Mouse (Mus musculus): ENCODE data around the gene Kras.

DNA sequence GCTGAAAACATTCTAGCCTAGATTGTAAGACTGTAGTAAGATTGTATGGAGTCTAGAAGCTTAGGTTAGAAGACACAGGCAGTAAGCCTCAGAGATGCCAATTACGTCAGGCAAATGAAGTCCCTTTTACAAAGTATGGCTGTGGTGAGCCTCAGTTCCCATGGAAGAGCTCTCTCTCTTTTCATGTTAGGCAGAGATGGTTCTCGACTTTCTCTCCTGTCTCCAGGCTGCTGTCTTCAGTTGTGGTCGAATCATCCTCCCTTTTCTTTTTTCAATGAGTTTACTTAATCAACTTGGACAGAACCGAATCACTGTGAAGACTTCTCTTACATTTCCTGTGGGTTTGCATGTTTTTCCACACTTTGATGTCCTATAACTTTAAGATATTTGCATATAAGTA, 35.6 kb upstream of the Kras start:
- no peak for TF ChIP-seq POLR2A (IDR thresholded peaks at IDR 0.05; ENCODE audit: extremely low read depth, insufficient read depth, low read length)
- TF ChIP-seq CTCF (IDR thresholded peaks at IDR 0.05; ENCODE audit: extremely low read depth, insufficient read depth, low read length), result no peak
